Mouse (Mus musculus) MEL (cell line): Measurements from ENCODE around the gene Hoxd10. TPM values are rescaled to one million over a fixed set of nuclear protein-coding genes. Genes with fewer than 3 reads are reported as not detected.

Experiments
- DNase-seq: peaks from one replicate; pipeline ENCODE4 v3.0.0; 2011; ENCODE audit warnings: low read depth, low spot score
- H3K27ac ChIP-seq: 2 replicates; pipeline ENCODE4 v1.5.1; 2012; ENCODE audit warnings: low read depth, mild to moderate bottlenecking, control low read depth, low read length, moderate library complexity; ENCODE audit not compliant: control insufficient read depth
- H3K27me3 ChIP-seq, 2 experiments: fragments of 150-350 bp in 1 of 2; sonication (generic) in 1 of 2; 2 replicates each; pipeline ENCODE4 v1.6.1; 2012; ENCODE audit warnings: low read length in 2 of 2, mild to moderate bottlenecking in 2 of 2, improper control_type of control experiment in 1 of 2, moderate library complexity in 1 of 2; ENCODE audit not compliant: insufficient read depth in 2 of 2, control insufficient read depth in 1 of 2
- H3K36me3 ChIP-seq, 2 experiments: 2 replicates each; pipeline ENCODE4 v1.6.1; 2012 to 2014; ENCODE audit warnings: low read length in 2 of 2, improper control_type of control experiment in 1 of 2, inconsistent platforms in 1 of 2, mild to moderate bottlenecking in 1 of 2; ENCODE audit not compliant: insufficient read depth in 2 of 2, control insufficient read depth in 1 of 2
- H3K4me1 ChIP-seq, 2 experiments: fragments of 150-350 bp in 1 of 2; sonication (generic) in 1 of 2; 2 replicates each; pipeline ENCODE4 v1.6.1; 2012; ENCODE audit warnings: low read length in 2 of 2, improper control_type of control experiment in 1 of 2, mild to moderate bottlenecking in 1 of 2; ENCODE audit not compliant: insufficient read depth in 2 of 2, control insufficient read depth in 1 of 2
- H3K4me3 ChIP-seq, 2 experiments: fragments of 150-350 bp in 1 of 2; sonication (generic) in 1 of 2; 2 replicates each; pipeline ENCODE4 v1.5.1; 2012; ENCODE audit warnings: low read depth in 2 of 2, low read length in 2 of 2, mild to moderate bottlenecking in 2 of 2, moderate library complexity in 2 of 2, control low read depth in 1 of 2, improper control_type of control experiment in 1 of 2; ENCODE audit not compliant: control insufficient read depth in 1 of 2, insufficient read depth in 1 of 2
- H3K79me2 ChIP-seq: 2 replicates; pipeline ENCODE4 v1.6.1; 2012; ENCODE audit warnings: mild to moderate bottlenecking, low read length, moderate library complexity; ENCODE audit not compliant: control insufficient read depth, poor library complexity, insufficient read depth
- H3K9ac ChIP-seq: 2 replicates; pipeline ENCODE4 v1.6.1; 2012; ENCODE audit warnings: low read depth, mild to moderate bottlenecking, control low read depth, low read length, moderate library complexity; ENCODE audit not compliant: control insufficient read depth, poor library complexity, severe bottlenecking
- H3K9me3 ChIP-seq: fragments of 150-350 bp; sonication (generic); replicated peaks from 2 replicates; pipeline ENCODE4 v1.6.1; 2012; ENCODE audit warnings: mild to moderate bottlenecking, low read length, improper control_type of control experiment, moderate library complexity; ENCODE audit not compliant: insufficient read depth
- E2F4 ChIP-seq: IDR thresholded peaks from 2 replicates; pipeline ENCODE4 v1.6.1; 2011; ENCODE audit warnings: low read depth, low read length, improper control_type of control experiment, borderline replicate concordance
- ELF1 ChIP-seq: IDR thresholded peaks from 2 replicates; pipeline ENCODE4 v1.6.1; 2014; ENCODE audit warnings: low read depth, mild to moderate bottlenecking, inconsistent platforms, low read length, improper control_type of control experiment, moderate library complexity
- EP300 ChIP-seq, 2 experiments: IDR thresholded peaks; 2 replicates each; pipeline ENCODE4 v1.6.1; 2011; ENCODE audit warnings: improper control_type of control experiment in 2 of 2, low read length in 2 of 2, low read depth in 1 of 2, mild to moderate bottlenecking in 1 of 2
- GABPA ChIP-seq: IDR thresholded peaks from 2 replicates; pipeline ENCODE4 v1.6.1; 2012; ENCODE audit warnings: low read depth, mild to moderate bottlenecking, inconsistent platforms, low read length, improper control_type of control experiment, moderate library complexity
- HCFC1 ChIP-seq: IDR thresholded peaks from 2 replicates; pipeline ENCODE4 v1.6.1; 2012; ENCODE audit warnings: low read depth, mild to moderate bottlenecking, inconsistent platforms, low read length, improper control_type of control experiment, moderate library complexity
- JUND ChIP-seq: IDR thresholded peaks from 2 replicates; pipeline ENCODE4 v1.6.1; 2011; ENCODE audit warnings: low read depth, mild to moderate bottlenecking, improper control_type of control experiment, low read length
- MAX ChIP-seq: IDR thresholded peaks from 2 replicates; pipeline ENCODE4 v1.6.1; 2011; ENCODE audit warnings: low read length, improper control_type of control experiment
- MEF2A ChIP-seq: IDR thresholded peaks from 2 replicates; pipeline ENCODE4 v1.6.1; 2014; ENCODE audit warnings: low read depth, mild to moderate bottlenecking, inconsistent platforms, low read length, improper control_type of control experiment; ENCODE audit not compliant: poor library complexity, insufficient replicate concordance, severe bottlenecking; ENCODE audit errors: extremely low read depth
- MXI1 ChIP-seq: IDR thresholded peaks from 2 replicates; pipeline ENCODE4 v1.6.1; 2011; ENCODE audit warnings: mild to moderate bottlenecking, low read depth, low read length, improper control_type of control experiment
- MYB ChIP-seq: IDR thresholded peaks from 2 replicates; pipeline ENCODE4 v1.6.1; 2011; ENCODE audit warnings: mild to moderate bottlenecking, low read depth, low read length, improper control_type of control experiment
- NELFE ChIP-seq: IDR thresholded peaks from 2 replicates; pipeline ENCODE4 v1.6.1; 2011; ENCODE audit warnings: low read depth, low read length, improper control_type of control experiment
- POLR2AphosphoS2 ChIP-seq: IDR thresholded peaks from 2 replicates; pipeline ENCODE4 v1.6.1; 2011; ENCODE audit warnings: low read length, improper control_type of control experiment
- SMC3 ChIP-seq: IDR thresholded peaks from 2 replicates; pipeline ENCODE4 v1.6.1; 2011; ENCODE audit warnings: low read depth, low read length, improper control_type of control experiment
- TBP ChIP-seq: IDR thresholded peaks from 2 replicates; pipeline ENCODE4 v1.8.0; 2011; ENCODE audit warnings: low read depth, low read length, improper control_type of control experiment
- USF2 ChIP-seq, 2 experiments: IDR thresholded peaks; 2 replicates each; pipeline ENCODE4 v1.6.1; 2011 to 2012; ENCODE audit warnings: improper control_type of control experiment in 2 of 2, low read length in 2 of 2, borderline replicate concordance in 1 of 2, inconsistent platforms in 1 of 2, low read depth in 1 of 2, mild to moderate bottlenecking in 1 of 2; ENCODE audit not compliant: insufficient read depth in 1 of 2
- ZC3H11A ChIP-seq: IDR thresholded peaks from 2 replicates; pipeline ENCODE4 v1.6.1; 2012; ENCODE audit warnings: low read depth, mild to moderate bottlenecking, inconsistent platforms, low read length, improper control_type of control experiment
- ZKSCAN1 ChIP-seq: IDR thresholded peaks from 2 replicates; pipeline ENCODE4 v1.6.1; 2012; ENCODE audit warnings: low read depth, mild to moderate bottlenecking, inconsistent platforms, low read length, improper control_type of control experiment, moderate library complexity
- ZMIZ1 ChIP-seq: IDR thresholded peaks from 2 replicates; pipeline ENCODE4 v1.6.1; 2012; ENCODE audit warnings: low read depth, mild to moderate bottlenecking, inconsistent platforms, low read length, improper control_type of control experiment, moderate library complexity
- ZNF384 ChIP-seq: IDR thresholded peaks from 2 replicates; pipeline ENCODE4 v1.6.1; 2012; ENCODE audit warnings: low read depth, mild to moderate bottlenecking, inconsistent platforms, low read length, improper control_type of control experiment
- polyA plus RNA-seq, 2 experiments: library from polyadenylated mRNA; stranded (reverse) in 1 of 2; unstranded in 1 of 2; fragments of >175 nt in 1 of 2; fragments of >200 nt in 1 of 2; gene quantifications; 2 replicates each; pipeline versions ENCODE4 v1.2.1 to v1.2.4; 2012; ENCODE audit warnings: low replicate concordance in 2 of 2, low read depth in 1 of 2; ENCODE audit not compliant: insufficient read length in 2 of 2, insufficient read depth in 1 of 2, missing spikeins in 1 of 2
- total RNA-seq: library from RNA; depleted of rRNA; stranded (reverse); fragments of 300-350 nt; gene quantifications from 2 replicates; pipeline ENCODE4 v1.2.3, GENCODE M21; 2012

Gene Hoxd10
- total and polyA plus RNA-seq, 3 experiments, result not detected

- Histone ChIP-seq H3K27ac (no peak overlapping the region), H3K36me3 (no peaks in the 10 kb centered on the region), H3K9ac (no peak overlapping the region), H3K27me3 (peaks cover 2 to 3% of the 10 kb centered on the region in 2 experiments; a peak in 3 of 4 replicates), H3K79me2 (no peaks in the 10 kb centered on the region), H3K4me1 (no peaks in the 10 kb centered on the region), H3K9me3 (no peaks in the 10 kb centered on the region), H3K4me3 (no peak overlapping the region)
- TF ChIP-seq POLR2AphosphoS2 (no peak), NELFE (no peak), ZC3H11A (no peak), JUND (no peak), USF2 (IDR thresholded peaks at IDR 0.05; ENCODE audit: borderline replicate concordance in 1 of 2, insufficient read depth in 1 of 2, low read depth in 1 of 2, low read length in 2 of 2) (no peak), ZKSCAN1 (no peak), ELF1 (no peak)
- no peak for DNase-seq
These were observed 15.9 kb upstream of the Hoxd10 start for GRCm38 (mm10) chr2:74675666-74676282.

- no peak overlapping the region for H3K4me3 ChIP-seq
- no peaks in the 10 kb centered on the region for H3K4me1 ChIP-seq
- H3K9ac ChIP-seq, result no peak overlapping the region
- DNase-seq, result no peak
- TF ChIP-seq ZKSCAN1, result no peak
- TF ChIP-seq JUND, result no peak
- no peak for TF ChIP-seq HCFC1
- TF ChIP-seq MYB, result no peak
- TF ChIP-seq MEF2A, result no peak
- no peak for TF ChIP-seq ZNF384
- no peak for TF ChIP-seq GABPA
- no peak for TF ChIP-seq ZMIZ1
- no peak for TF ChIP-seq USF2 (IDR thresholded peaks at IDR 0.05; ENCODE audit: borderline replicate concordance in 1 of 2, insufficient read depth in 1 of 2, low read depth in 1 of 2, low read length in 2 of 2)
- TF ChIP-seq SMC3, result no peak
- no peak for TF ChIP-seq TBP
- no peak for TF ChIP-seq E2F4
- no peak for TF ChIP-seq MXI1
- TF ChIP-seq MAX, result no peak
- TF ChIP-seq ELF1, result no peak
- no peak for TF ChIP-seq EP300 (IDR thresholded peaks at IDR 0.05; ENCODE audit: low read depth in 1 of 2, low read length in 2 of 2)
- H3K9me3 ChIP-seq, result no peaks in the 10 kb centered on the region
- no peaks in the 10 kb centered on the region for H3K36me3 ChIP-seq
- H3K79me2 ChIP-seq, result no peaks in the 10 kb centered on the region
- peaks cover 2 to 3% of the 10 kb centered on the region in 2 experiments; a peak in 3 of 4 replicates for H3K27me3 ChIP-seq
- no peak overlapping the region for H3K27ac ChIP-seq
These were observed 15.2 kb upstream of the Hoxd10 start for GRCm38 (mm10) chr2:74676376-74677052.
